In the genomic region with DNA sequence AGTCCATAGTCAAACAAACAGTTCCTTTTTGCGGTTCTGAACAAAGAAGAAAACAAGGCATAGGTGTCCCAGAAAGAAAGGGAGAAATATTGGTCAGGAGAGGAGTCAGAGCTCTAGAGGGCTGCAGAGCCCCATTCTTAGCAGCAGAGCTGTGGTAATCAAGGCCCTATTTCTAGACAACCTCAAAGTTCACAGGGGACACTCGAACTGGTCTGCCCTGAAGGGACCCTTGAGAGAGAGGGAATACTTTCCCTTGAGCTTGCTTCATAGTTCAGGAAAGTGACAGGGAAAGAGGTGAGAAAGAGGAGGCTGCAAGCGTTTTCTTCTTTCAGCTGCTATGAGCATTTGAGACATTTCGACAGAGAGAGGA, we compare ENCODE assay signal across 14 mouse cellular contexts. TPM values are rescaled to one million over a fixed set of nuclear protein-coding genes. Genes with fewer than 3 reads are reported as not detected.
A peak's percentile ranks its signal among the peaks of the same experiment; 100 is the strongest.
DNase-seq lines count a peak whose midpoint lies in the region; ATAC-seq and TF ChIP-seq lines count a peak whose summit lies in the region.
"Had no signal": no experiment of that assay in that cellular context is flagged by ENCODE, and none has a peak within 500 bp of the region (broad histone marks: within the 10 kb centered on the region; RNA-seq: fewer than 3 reads in every experiment).

No protein-coding gene starts in this region.

- no peak overlapping the region for H3K27ac ChIP-seq in kidney, adult 2 months (ENCODE audit: insufficient read depth, low read depth, low read length)
- H3K27ac ChIP-seq in lung, embryonic 14.5 days (ENCODE audit: low read depth), result peak overlapping the region; percentile 25; the same call in 1 of the 2 replicates
- H3K27ac ChIP-seq in intestine, embryonic 14.5 days (ENCODE audit: low read depth), result peak overlapping the region; percentile 64
- peak overlapping the region; percentile 46; the same call in 1 of the 2 replicates for H3K27ac ChIP-seq in stomach, embryonic 14.5 days (ENCODE audit: low read length)
- H3K27ac ChIP-seq: embryonic facial prominence, embryonic 15.5 days; liver, embryonic 14.5 days; neural tube, embryonic 12.5 days had no signal

- H3K4me2 ChIP-seq in lung, embryonic 14.5 days, result no peak overlapping the region
- no peak overlapping the region for H3K4me2 ChIP-seq in intestine, embryonic 14.5 days (ENCODE audit: low read length)
- H3K4me2 ChIP-seq in stomach, embryonic 14.5 days (replicated peaks; ENCODE audit: low read depth, low read length), result no peak overlapping the region
- H3K4me2 ChIP-seq: embryonic facial prominence, embryonic 15.5 days; neural tube, embryonic 12.5 days had no signal

- TF ChIP-seq POLR2A in kidney, adult 2 months (IDR thresholded peaks at IDR 0.05; ENCODE audit: low read depth, low read length), result no peak

- 0 out of 2 replicates have a peak, but pooled peaks have one; percentile 2 for TF ChIP-seq CTCF in kidney, adult 2 months (conservative IDR thresholded peaks at IDR 0.05; ENCODE audit: insufficient read depth, insufficient read length, low read depth, low read length)
- no peak for TF ChIP-seq CTCF in lung, embryonic 14.5 days (IDR thresholded peaks at IDR 0.05; ENCODE audit: low read depth)

- no peaks in the 10 kb centered on the region for H3K36me3 ChIP-seq in kidney, adult 2 months (ENCODE audit: control insufficient read depth, insufficient read depth, low read length)
- no peaks in the 10 kb centered on the region for H3K36me3 ChIP-seq in lung, embryonic 14.5 days (ENCODE audit: insufficient read depth)
- H3K36me3 ChIP-seq in intestine, embryonic 14.5 days (ENCODE audit: control insufficient read depth, insufficient read depth, low read length), result no peaks in the 10 kb centered on the region
- no peaks in the 10 kb centered on the region for H3K36me3 ChIP-seq in stomach, embryonic 14.5 days (ENCODE audit: control insufficient read depth, insufficient read depth, low read length)
- H3K36me3 ChIP-seq: embryonic facial prominence, embryonic 15.5 days; neural tube, embryonic 12.5 days had no signal

- no peak for DNase-seq in kidney, adult 2 months
- DNase-seq in kidney, postnatal 14 days, result no peak
- DNase-seq in lung, embryonic 14.5 days, result no peak
- no peak for DNase-seq in lung, postnatal 10 days
- peak; percentile 51 for DNase-seq in intestine, embryonic 14.5 days (ENCODE audit: low spot score)
- DNase-seq in spleen, adult 12 weeks (ENCODE audit: low spot score), result no peak
- DNase-seq: cerebellum, adult 9-10 months; layer of hippocampus, adult 9-11 months; right cerebral cortex, postnatal 25 days; thymus, postnatal 36 days had no signal

- no peaks in the 10 kb centered on the region for H3K9me3 ChIP-seq in lung, embryonic 14.5 days (ENCODE audit: low read depth, low read length)
- H3K9me3 ChIP-seq in intestine, embryonic 14.5 days (ENCODE audit: control insufficient read depth, low read length), result no peaks in the 10 kb centered on the region
- no peaks in the 10 kb centered on the region for H3K9me3 ChIP-seq in stomach, embryonic 14.5 days (ENCODE audit: control insufficient read depth, low read depth, low read length)
- H3K9me3 ChIP-seq: embryonic facial prominence, embryonic 15.5 days; neural tube, embryonic 12.5 days had no signal

- no peak overlapping the region for H3K4me3 ChIP-seq in kidney, adult 2 months (ENCODE audit: insufficient read depth, low read depth, low read length)
- H3K4me3 ChIP-seq in lung, embryonic 14.5 days (ENCODE audit: low read depth, low read length), result no peak overlapping the region
- H3K4me3 ChIP-seq in intestine, embryonic 14.5 days (ENCODE audit: low read depth, low read length), result no peak overlapping the region
- H3K4me3 ChIP-seq in stomach, embryonic 14.5 days (ENCODE audit: low read depth, low read length), result no peak overlapping the region
- H3K4me3 ChIP-seq: embryonic facial prominence, embryonic 15.5 days; neural tube, embryonic 12.5 days had no signal

- peak; percentile 50; the same call in 1 of the 2 replicates for ATAC-seq in lung, embryonic 14.5 days (ENCODE audit: insufficient read depth)
- peak; percentile 68 for ATAC-seq in intestine, embryonic 14.5 days (replicated peaks; ENCODE audit: low FRiP score, low TSS enrichment, low read depth)
- ATAC-seq in stomach, embryonic 14.5 days (ENCODE audit: insufficient number of reproducible peaks, insufficient read depth, low FRiP score, low read depth), result peak; percentile 46; the same call in 1 of the 2 replicates

- H3K9ac ChIP-seq in lung, embryonic 14.5 days, result no peak overlapping the region
- H3K9ac ChIP-seq in intestine, embryonic 14.5 days (ENCODE audit: low read length), result no peak overlapping the region
- no peak overlapping the region for H3K9ac ChIP-seq in stomach, embryonic 14.5 days (replicated peaks; ENCODE audit: low read depth, low read length)
- H3K9ac ChIP-seq: embryonic facial prominence, embryonic 15.5 days; liver, embryonic 14.5 days; neural tube, embryonic 12.5 days had no signal

- H3K27me3 ChIP-seq in kidney, adult 2 months (replicated peaks; ENCODE audit: control insufficient read depth, insufficient read depth, low read length), result no peaks in the 10 kb centered on the region
- no peaks in the 10 kb centered on the region for H3K27me3 ChIP-seq in lung, embryonic 14.5 days (ENCODE audit: insufficient read depth, low read length)
- no peaks in the 10 kb centered on the region for H3K27me3 ChIP-seq in intestine, embryonic 14.5 days (replicated peaks; ENCODE audit: control insufficient read depth, insufficient read depth, low read length)
- no peaks in the 10 kb centered on the region for H3K27me3 ChIP-seq in stomach, embryonic 14.5 days (ENCODE audit: control insufficient read depth, insufficient read depth, low read length)
- H3K27me3 ChIP-seq: embryonic facial prominence, embryonic 15.5 days; neural tube, embryonic 12.5 days had no signal

- H3K4me1 ChIP-seq in kidney, adult 2 months (ENCODE audit: control insufficient read depth, insufficient read depth, low read length), result peaks cover 8% of the 10 kb centered on the region
- peaks cover 26% of the 10 kb centered on the region for H3K4me1 ChIP-seq in lung, embryonic 14.5 days (ENCODE audit: insufficient read depth)
- peaks cover 21% of the 10 kb centered on the region for H3K4me1 ChIP-seq in intestine, embryonic 14.5 days (replicated peaks; ENCODE audit: control insufficient read depth, insufficient read depth, low read length)
- peaks cover 20% of the 10 kb centered on the region for H3K4me1 ChIP-seq in stomach, embryonic 14.5 days (ENCODE audit: control insufficient read depth, insufficient read depth, low read length)
- H3K4me1 ChIP-seq: embryonic facial prominence, embryonic 15.5 days had no signal

- WGBS in kidney, adult 2 months, result 35% methylated on average over 4 of the region's 4 CpGs
- 18% methylated on average over 4 of the region's 4 CpGs for WGBS in lung, embryonic 14.5 days
- WGBS in intestine, embryonic 14.5 days, result 24% methylated on average over 4 of the region's 4 CpGs
- WGBS in stomach, embryonic 14.5 days, result 24% methylated on average over 4 of the region's 4 CpGs

RNA-seq across cellular contexts. Expression of a gene that starts 47.3 kb away (rescaled TPM):
- 0.60 and 2.0 TPM in 2 replicates for polyA plus RNA-seq in kidney, adult 2 months (2012; rRNA removed)
- polyA plus RNA-seq in lung, embryonic 14.5 days (2014; fragmentation: Nextera tagmentation; extraction: Ambion mirVana), result 1.6 and 2.2 TPM in 2 replicates
- polyA plus RNA-seq in intestine, embryonic 14.5 days (2014; fragmentation: Nextera tagmentation; extraction: Ambion mirVana), result 2.1 and 2.7 TPM in 2 replicates
- polyA plus RNA-seq in stomach, embryonic 14.5 days (2014; fragmentation: Nextera tagmentation; extraction: Ambion mirVana), result 1.1 and 1.2 TPM in 2 replicates
